Mouse (Mus musculus) neural tube, embryonic 15.5 days (tissue): ENCODE measurements around the gene Lsm6. TPM values are rescaled to one million over a fixed set of nuclear protein-coding genes. Genes with fewer than 3 reads are reported as not detected.

ENCODE experiments used
- polyA plus RNA-seq: library from polyadenylated mRNA; unstranded; fragments of >200 nt; fragmentation: Nextera tagmentation; extraction: Ambion mirVana; gene quantifications from 2 replicates; pipeline ENCODE4 v1.2.1, GENCODE M21; 2015

Lsm6 gene
- polyA plus RNA-seq, 1 experiment from 2014 or later = 140 TPM

Other genes with a start within 250 kb of the Lsm6 start
- gene Zfp827, start 207.3 kb upstream of the Lsm6 start, polyA plus RNA-seq = 10.1 and 10.4 TPM in 2 replicates